Mouse (Mus musculus): Measurements from ENCODE around the gene Neurog2. TPM values are rescaled to one million over a fixed set of nuclear protein-coding genes. Genes with fewer than 3 reads are reported as not detected.

The Neurog2 gene
- total and polyA plus RNA-seq, 2 experiments from 2014 or later: 0.85 to 3.3 TPM

GRCm38 (mm10) chr3:127627151-127627955 lies 5.6 kb upstream of the Neurog2 start:
- Histone ChIP-seq H3K27ac (no peak overlapping the region), H3K36me3 (ENCODE audit: insufficient read depth, low read length) (no peaks in the 10 kb centered on the region), H3K4me2 (ENCODE audit: low read depth, low read length) (no peak overlapping the region), H3K27me3 (ENCODE audit: insufficient read depth, low read length) (peaks cover 55% of the 10 kb centered on the region), H3K9ac (replicated peaks; ENCODE audit: low read length) (no peak overlapping the region), H3K4me3 (ENCODE audit: low read length) (no peak overlapping the region), H3K9me3 (ENCODE audit: low read length) (no peaks in the 10 kb centered on the region), H3K4me1 (ENCODE audit: insufficient read depth, low read length) (0 out of 2 replicates have a peak, but pooled peaks cover 1% of the 10 kb centered on the region)
- 2% methylated on average over 28 of the region's 28 CpGs for WGBS
- TF ChIP-seq CTCF (IDR thresholded peaks at IDR 0.05; ENCODE audit: low read depth): no peak
- no peak for ATAC-seq
- no peak for DNase-seq (ENCODE audit: low spot score)

GRCm38 (mm10) chr3:127627956-127628310 lies 5.0 kb upstream of the Neurog2 start:
- Histone ChIP-seq H3K9ac (replicated peaks; ENCODE audit: low read length) (no peak overlapping the region), H3K4me2 (ENCODE audit: low read depth, low read length) (no peak overlapping the region), H3K27ac (no peak overlapping the region), H3K36me3 (ENCODE audit: insufficient read depth, low read length) (no peaks in the 10 kb centered on the region), H3K27me3 (ENCODE audit: insufficient read depth, low read length) (peaks cover 60% of the 10 kb centered on the region), H3K9me3 (ENCODE audit: low read length) (no peaks in the 10 kb centered on the region), H3K4me3 (ENCODE audit: low read length) (no peak overlapping the region), H3K4me1 (ENCODE audit: insufficient read depth, low read length) (0 out of 2 replicates have a peak, but pooled peaks cover 3% of the 10 kb centered on the region)
- ATAC-seq (no peak), DNase-seq (ENCODE audit: low spot score) (no peak)
- TF ChIP-seq CTCF (IDR thresholded peaks at IDR 0.05; ENCODE audit: low read depth): no peak
- 2% methylated on average over 9 of the region's 9 CpGs for WGBS

- Histone ChIP-seq H3K4me3 (ENCODE audit: low read length) (no peak overlapping the region), H3K36me3 (ENCODE audit: insufficient read depth, low read length) (no peaks in the 10 kb centered on the region), H3K27ac (no peak overlapping the region), H3K4me1 (ENCODE audit: insufficient read depth, low read length) (peaks cover 8% of the 10 kb centered on the region; the same call in 1 of the 2 replicates), H3K27me3 (ENCODE audit: insufficient read depth, low read length) (peaks cover 65% of the 10 kb centered on the region), H3K9ac (replicated peaks; ENCODE audit: low read length) (no peak overlapping the region), H3K9me3 (ENCODE audit: low read length) (no peaks in the 10 kb centered on the region), H3K4me2 (ENCODE audit: low read depth, low read length) (no peak overlapping the region)
- 6% methylated on average over 37 of the region's 37 CpGs for WGBS
- DNase-seq (ENCODE audit: low spot score) (no peak), ATAC-seq (no peak)
- no peak for TF ChIP-seq CTCF (IDR thresholded peaks at IDR 0.05; ENCODE audit: low read depth)
Measured at GRCm38 (mm10) chr3:127628311-127629184, 4.4 kb upstream of the Neurog2 start.

- no peak overlapping the region for H3K4me3 ChIP-seq (ENCODE audit: low read length)
- peaks cover 74% of the 10 kb centered on the region for H3K27me3 ChIP-seq (ENCODE audit: insufficient read depth, low read length)
- peaks cover 10% of the 10 kb centered on the region; the same call in 1 of the 2 replicates for H3K4me1 ChIP-seq (ENCODE audit: insufficient read depth, low read length)
- WGBS: 15% methylated on average over 1 of the region's 1 CpGs
- no peak for TF ChIP-seq CTCF (IDR thresholded peaks at IDR 0.05; ENCODE audit: low read depth)
- H3K4me2 ChIP-seq (ENCODE audit: low read depth, low read length): no peak overlapping the region
- no peaks in the 10 kb centered on the region for H3K9me3 ChIP-seq (ENCODE audit: low read length)
- no peak overlapping the region for H3K9ac ChIP-seq (replicated peaks; ENCODE audit: low read length)
- no peaks in the 10 kb centered on the region for H3K36me3 ChIP-seq (ENCODE audit: insufficient read depth, low read length)
- DNase-seq (ENCODE audit: low spot score) (no peak), ATAC-seq (no peak)
- no peak overlapping the region for H3K27ac ChIP-seq
Measured at GRCm38 (mm10) chr3:127630190-127630589, 2.7 kb upstream of the Neurog2 start.

DNA sequence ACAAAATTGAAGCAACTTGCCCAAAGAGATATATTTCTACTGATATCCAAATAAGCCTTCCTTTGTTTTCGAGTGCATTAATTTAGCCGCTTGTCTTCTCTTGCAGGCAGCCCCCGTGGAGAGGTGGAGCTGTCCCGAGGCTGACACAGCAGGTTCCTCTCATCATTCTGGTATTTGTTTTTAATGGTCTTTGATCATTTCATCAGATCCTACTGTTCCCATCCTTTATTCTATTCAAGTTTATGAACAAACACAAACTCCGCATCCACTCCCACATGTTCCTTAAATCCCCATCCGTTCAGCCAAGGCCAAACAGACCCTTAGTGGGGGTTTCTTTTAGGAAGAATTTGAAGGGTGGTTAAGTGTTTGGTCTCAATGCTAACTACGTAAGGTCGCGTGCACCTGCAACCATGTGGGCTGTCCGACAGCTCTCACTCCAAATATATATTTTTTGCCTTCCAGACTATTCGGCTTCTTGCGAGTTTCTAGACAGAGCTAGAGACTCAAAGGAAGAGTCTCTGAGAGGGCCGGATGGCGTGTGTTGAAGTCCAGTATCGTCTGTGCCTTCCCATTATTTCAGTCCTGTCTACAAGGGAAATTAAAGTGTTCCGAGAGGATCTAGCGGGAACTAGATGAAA lies 2.1 kb upstream of the Neurog2 start:
- peaks cover 72% of the 10 kb centered on the region for H3K27me3 ChIP-seq (ENCODE audit: insufficient read depth, low read length)
- no peaks in the 10 kb centered on the region for H3K36me3 ChIP-seq (ENCODE audit: insufficient read depth, low read length)
- 8% methylated on average over 17 of the region's 17 CpGs for WGBS
- no peak overlapping the region for H3K9ac ChIP-seq (replicated peaks; ENCODE audit: low read length)
- DNase-seq (ENCODE audit: low spot score) (no peak), ATAC-seq (no peak)
- no peak for TF ChIP-seq CTCF (IDR thresholded peaks at IDR 0.05; ENCODE audit: low read depth)
- H3K4me1 ChIP-seq (ENCODE audit: insufficient read depth, low read length): peaks cover 10% of the 10 kb centered on the region; the same call in 1 of the 2 replicates
- H3K4me2 ChIP-seq (ENCODE audit: low read depth, low read length): no peak overlapping the region
- H3K4me3 ChIP-seq (ENCODE audit: low read length): no peak overlapping the region
- no peak overlapping the region for H3K27ac ChIP-seq
- H3K9me3 ChIP-seq (ENCODE audit: low read length): no peaks in the 10 kb centered on the region

DNA sequence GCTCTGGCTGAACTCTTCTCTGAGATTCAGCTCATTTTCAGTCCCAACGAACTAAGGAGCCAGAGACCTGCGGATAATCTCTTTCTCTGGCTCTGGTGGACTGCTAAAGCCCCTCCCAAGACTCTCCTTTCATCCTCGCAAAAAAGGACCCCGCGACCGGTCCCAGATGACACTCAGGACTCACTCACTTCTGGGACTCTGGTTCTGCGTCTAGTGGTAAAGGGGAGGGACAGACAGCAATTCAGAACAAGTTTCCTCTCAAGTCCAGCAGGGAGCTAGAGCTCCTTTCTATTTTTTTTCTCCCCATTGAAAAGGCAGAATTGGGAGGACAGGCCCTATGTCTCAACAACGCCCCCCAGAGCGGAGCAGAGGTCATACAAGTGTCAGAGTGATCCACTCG lies 1.4 kb upstream of the Neurog2 start:
- Histone ChIP-seq H3K4me1 (ENCODE audit: insufficient read depth, low read length) (peaks cover 10% of the 10 kb centered on the region; the same call in 1 of the 2 replicates), H3K4me2 (ENCODE audit: low read depth, low read length) (peak overlapping the region; percentile 81; the same call in 1 of the 2 replicates), H3K4me3 (ENCODE audit: low read length) (no peak overlapping the region), H3K9ac (replicated peaks; ENCODE audit: low read length) (no peak overlapping the region), H3K36me3 (ENCODE audit: insufficient read depth, low read length) (no peaks in the 10 kb centered on the region), H3K27me3 (ENCODE audit: insufficient read depth, low read length) (peaks cover 67% of the 10 kb centered on the region), H3K27ac (no peak overlapping the region), H3K9me3 (ENCODE audit: low read length) (no peaks in the 10 kb centered on the region)
- DNase-seq (ENCODE audit: low spot score) (no peak), ATAC-seq (no peak)
- under 1% methylated on average over 10 of the region's 10 CpGs for WGBS
- TF ChIP-seq CTCF (IDR thresholded peaks at IDR 0.05; ENCODE audit: low read depth): no peak
